Mouse (Mus musculus) kidney, adult 2 months (tissue): ENCODE data around the gene Osbpl3.

Source experiments
- CTCF ChIP-seq: fragments of 200-500 bp; conservative IDR thresholded peaks from 2 replicates; pipeline ENCODE4 v1.5.1; 2011; ENCODE audit warnings: low read depth, mild to moderate bottlenecking, control low read depth, low read length, moderate library complexity, mixed read lengths; ENCODE audit not compliant: insufficient read depth, insufficient read length
- POLR2A ChIP-seq: fragments of 200-500 bp; IDR thresholded peaks from one replicate; pipeline ENCODE4 v1.6.1; 2011; ENCODE audit warnings: low read depth, low read length, control low read depth

GRCm38 (mm10) chr6:50390313-50390712, 65.7 kb downstream of the Osbpl3 start:
- TF ChIP-seq CTCF (no peak), POLR2A (no peak)
